Mouse (Mus musculus) hindbrain, embryonic 14.5 days (tissue): ENCODE measurements around the gene Fstl4. TPM values are rescaled to one million over a fixed set of nuclear protein-coding genes. Genes with fewer than 3 reads are reported as not detected.

Experiments used
- ATAC-seq: fragments of 200-750 bp; cut with Nextera tagmentation; 2 replicates; pipeline ENCODE4 v1.8.0; 2017; ENCODE audit warnings: moderate number of reproducible peaks, mild to moderate bottlenecking, moderate TSS enrichment, moderate library complexity; ENCODE audit not compliant: low FRiP score
- DNase-seq: peaks from one replicate; pipeline ENCODE4 v3.0.0-alpha.2; 2015; ENCODE audit warnings: low spot score
- H3K27ac ChIP-seq: fragments of 300-500 bp; sonication (generic); 2 replicates; pipeline ENCODE4 v1.5.1; 2014; ENCODE audit warnings: mild to moderate bottlenecking, moderate library complexity
- H3K27me3 ChIP-seq: fragments of 300-500 bp; sonication (generic); 2 replicates; pipeline ENCODE4 v1.6.1; 2014; ENCODE audit warnings: mild to moderate bottlenecking, low read length, mixed read lengths; ENCODE audit not compliant: control insufficient read depth, insufficient read depth
- H3K36me3 ChIP-seq: fragments of 300-500 bp; sonication (generic); replicated peaks from 2 replicates; pipeline ENCODE4 v1.6.1; 2014; ENCODE audit not compliant: control insufficient read depth, insufficient read depth
- H3K4me1 ChIP-seq: fragments of 300-500 bp; sonication (generic); replicated peaks from 2 replicates; pipeline ENCODE4 v1.6.1; 2014; ENCODE audit warnings: antibody characterized with exemption, low read length, mixed read lengths; ENCODE audit not compliant: control insufficient read depth, insufficient read depth
- H3K4me2 ChIP-seq: fragments of 300-500 bp; sonication (generic); replicated peaks from 2 replicates; pipeline ENCODE4 v1.6.1; 2014; ENCODE audit warnings: mild to moderate bottlenecking, moderate library complexity
- H3K4me3 ChIP-seq: fragments of 300-500 bp; sonication (generic); replicated peaks from 2 replicates; pipeline ENCODE4 v1.5.1; 2014; ENCODE audit warnings: mild to moderate bottlenecking, low read length
- H3K9ac ChIP-seq: fragments of 300-500 bp; sonication (generic); 2 replicates; pipeline ENCODE4 v1.6.1; 2014
- H3K9me3 ChIP-seq: fragments of 300-500 bp; sonication (generic); 2 replicates; pipeline ENCODE4 v1.6.1; 2016; ENCODE audit warnings: low read length; ENCODE audit not compliant: control insufficient read depth
- WGBS: fragments of 180-500 bp; shearing (Covaris S2); extraction: QIAGEN DNeasy Blood & Tissue Kit; methylation state at CpG from one replicate; pipeline ENCODE4 v1.1.7; 2014; 5-methylcytosine and 5-hydroxymethylcytosine counted together
- polyA plus RNA-seq: library from polyadenylated mRNA; unstranded; fragments of >200 nt; fragmentation: Nextera tagmentation; extraction: Ambion mirVana; gene quantifications from 2 replicates; pipeline ENCODE4 v1.2.1, GENCODE M21; 2014

Fstl4 gene
- polyA plus RNA-seq, 1 experiment from 2014 or later, result 10.5 TPM

DNA sequence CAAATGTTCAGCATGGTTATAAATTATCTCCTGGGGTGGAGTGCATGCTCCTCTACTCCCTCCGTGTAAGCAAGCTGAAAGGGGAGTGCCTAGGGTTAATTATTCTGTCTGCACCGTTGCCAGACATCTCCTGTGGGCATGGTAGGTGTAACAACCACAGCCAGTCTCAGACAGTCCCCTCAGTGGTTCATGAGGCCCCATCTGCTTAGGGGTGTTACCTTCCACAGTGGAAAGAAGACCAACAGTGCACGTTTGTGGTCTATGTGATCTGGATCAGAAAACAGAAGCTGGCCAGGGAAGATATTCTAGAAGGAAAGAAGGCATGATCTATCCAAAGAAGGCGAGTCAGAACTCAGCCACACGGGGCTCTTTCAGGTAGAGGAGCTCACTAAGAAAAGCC, 289.7 kb downstream of the Fstl4 start:
- WGBS, result 50% methylated on average over 5 of the region's 5 CpGs
- Histone ChIP-seq H3K4me3 (no peak overlapping the region), H3K9ac (no peak overlapping the region), H3K4me2 (no peak overlapping the region), H3K4me1 (peaks cover 3% of the 10 kb centered on the region; the same call in 1 of the 2 replicates), H3K9me3 (no peaks in the 10 kb centered on the region), H3K27me3 (no peaks in the 10 kb centered on the region), H3K27ac (no peak overlapping the region), H3K36me3 (no peaks in the 10 kb centered on the region)
- no peak for ATAC-seq
- no peak for DNase-seq

DNA sequence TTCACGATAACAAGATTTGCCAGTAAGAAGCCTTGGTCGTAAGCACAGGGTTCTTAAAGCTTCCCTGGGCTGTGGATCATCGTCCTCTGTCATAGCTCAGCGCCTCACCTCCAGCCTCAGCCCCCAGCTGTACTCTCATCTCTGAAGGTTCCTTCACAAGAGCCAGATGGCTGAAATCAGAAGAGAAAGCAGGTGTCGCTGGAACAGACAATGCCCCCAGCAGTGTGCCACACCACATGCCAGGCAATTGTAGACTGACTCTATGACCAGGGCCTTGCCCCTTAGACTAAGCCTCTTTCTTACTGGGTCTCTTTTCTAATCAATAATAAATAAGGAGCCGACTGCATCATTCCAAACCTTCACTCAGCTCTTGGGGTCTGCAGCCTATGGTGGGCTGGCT, 291.5 kb downstream of the Fstl4 start:
- Histone ChIP-seq H3K4me3 (no peak overlapping the region), H3K9me3 (no peaks in the 10 kb centered on the region), H3K27me3 (no peaks in the 10 kb centered on the region), H3K27ac (no peak overlapping the region), H3K9ac (no peak overlapping the region), H3K4me2 (no peak overlapping the region), H3K36me3 (no peaks in the 10 kb centered on the region), H3K4me1 (0 out of 2 replicates have a peak, but pooled peaks cover 3% of the 10 kb centered on the region)
- ATAC-seq (no peak), DNase-seq (no peak)
- WGBS, result 83% methylated on average over 6 of the region's 6 CpGs

- 67% methylated on average over 6 of the region's 6 CpGs for WGBS
Observed at GRCm38 (mm10) chr11:53056781-53057180, 292.3 kb downstream of the Fstl4 start.

DNA sequence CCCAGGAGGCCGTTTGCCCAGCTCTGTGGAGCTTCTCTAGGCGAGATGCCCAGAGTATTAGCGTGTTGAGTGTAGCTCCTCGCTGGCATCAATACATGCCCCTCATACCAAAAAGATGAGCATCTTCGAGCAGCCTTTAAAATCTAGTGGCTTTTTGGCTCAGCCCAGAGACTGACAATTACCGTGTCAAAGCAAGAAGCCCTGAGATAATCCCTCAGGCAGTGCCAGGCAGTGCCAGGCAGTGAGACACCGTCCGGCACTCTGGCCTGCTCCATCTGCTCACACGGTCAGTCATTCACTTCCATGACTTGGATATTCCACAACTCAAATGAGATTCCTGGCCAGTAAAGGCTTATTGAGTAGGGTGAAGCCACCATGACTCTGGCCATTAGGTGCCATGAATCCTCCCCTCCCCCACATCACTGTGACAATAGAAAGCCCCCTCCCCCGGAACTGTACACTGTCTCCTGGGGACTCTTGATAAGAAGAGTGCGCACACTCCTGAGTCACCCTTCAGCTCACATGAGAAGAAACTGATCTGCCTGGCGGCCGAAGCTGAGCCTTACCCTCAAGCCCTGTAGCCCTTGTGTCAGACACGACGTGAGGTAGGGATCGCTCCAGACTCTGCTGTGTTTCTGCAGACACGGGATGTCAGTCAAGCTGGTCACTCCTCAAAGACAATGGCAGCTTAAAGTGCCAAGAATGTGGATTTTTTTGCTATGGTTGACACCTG, 293.6 kb downstream of the Fstl4 start:
- no peaks in the 10 kb centered on the region for H3K9me3 ChIP-seq
- WGBS, result 69% methylated on average over 17 of the region's 17 CpGs
- no peak overlapping the region for H3K4me3 ChIP-seq
- H3K4me1 ChIP-seq, result no peaks in the 10 kb centered on the region
- H3K36me3 ChIP-seq, result no peaks in the 10 kb centered on the region
- H3K9ac ChIP-seq, result no peak overlapping the region
- H3K27ac ChIP-seq, result no peak overlapping the region
- H3K27me3 ChIP-seq, result no peaks in the 10 kb centered on the region
- no peak overlapping the region for H3K4me2 ChIP-seq
- no peak for DNase-seq
- ATAC-seq, result no peak

More at GRCm38 (mm10) chr11:53056781-53057180, 292.3 kb downstream of the Fstl4 start:
- Histone ChIP-seq H3K9me3 (no peaks in the 10 kb centered on the region), H3K4me3 (no peak overlapping the region), H3K27me3 (no peaks in the 10 kb centered on the region), H3K4me1 (no peaks in the 10 kb centered on the region), H3K27ac (no peak overlapping the region), H3K9ac (no peak overlapping the region), H3K4me2 (no peak overlapping the region), H3K36me3 (no peaks in the 10 kb centered on the region)
- DNase-seq, result no peak
- ATAC-seq, result no peak

GRCm38 (mm10) chr11:53058557-53058956, 294.1 kb downstream of the Fstl4 start:
- Histone ChIP-seq H3K4me2 (no peak overlapping the region), H3K36me3 (no peaks in the 10 kb centered on the region), H3K27ac (no peak overlapping the region), H3K27me3 (no peaks in the 10 kb centered on the region), H3K9ac (no peak overlapping the region), H3K4me3 (no peak overlapping the region), H3K9me3 (no peaks in the 10 kb centered on the region), H3K4me1 (no peaks in the 10 kb centered on the region)
- DNase-seq, result no peak
- ATAC-seq, result no peak
- WGBS, result 43% methylated on average over 7 of the region's 7 CpGs

DNA sequence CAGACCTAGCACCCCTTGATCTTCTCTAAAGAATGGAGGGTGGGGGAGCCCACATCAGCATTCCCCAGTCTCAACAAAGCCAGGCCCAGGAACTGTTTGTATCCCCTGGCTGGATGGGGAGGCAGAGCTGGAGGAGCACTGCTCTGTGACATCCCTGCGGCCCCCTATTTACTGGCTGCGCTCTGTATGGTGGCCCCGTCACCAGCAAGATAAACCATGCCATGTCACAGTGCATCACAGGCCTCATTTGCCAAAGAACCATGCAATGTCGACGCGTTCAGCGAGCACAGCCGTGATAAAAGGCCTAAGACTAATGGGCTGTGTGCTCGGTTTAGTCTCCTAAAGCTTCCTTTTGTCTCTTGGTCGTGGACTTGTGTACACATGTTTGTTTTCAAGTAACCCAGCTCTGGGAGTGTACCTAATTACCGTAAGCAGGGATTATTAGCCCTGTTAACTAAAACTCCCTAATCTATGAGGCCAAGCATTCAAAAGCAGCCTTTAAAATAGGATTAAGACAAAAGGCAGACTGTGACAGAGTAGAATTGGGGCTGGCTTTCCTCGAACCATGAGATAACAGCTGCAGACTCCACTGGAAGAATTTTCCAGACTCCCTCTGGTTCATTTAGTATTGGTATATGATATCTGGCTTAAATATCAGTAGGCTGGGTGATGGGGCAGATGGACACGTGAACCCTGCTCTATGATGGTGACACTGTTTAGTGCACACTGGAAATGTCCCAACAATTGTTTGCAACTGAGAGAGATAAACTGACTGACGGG, 303.5 kb downstream of the Fstl4 start:
- Histone ChIP-seq H3K9ac (no peak overlapping the region), H3K36me3 (no peaks in the 10 kb centered on the region), H3K27ac (no peak overlapping the region), H3K27me3 (no peaks in the 10 kb centered on the region), H3K9me3 (no peaks in the 10 kb centered on the region), H3K4me2 (no peak overlapping the region), H3K4me1 (0 out of 2 replicates have a peak, but pooled peaks cover 12% of the 10 kb centered on the region), H3K4me3 (no peak overlapping the region)
- DNase-seq (peak; percentile 40), ATAC-seq (no peak)
- 26% methylated on average over 14 of the region's 14 CpGs for WGBS

DNA sequence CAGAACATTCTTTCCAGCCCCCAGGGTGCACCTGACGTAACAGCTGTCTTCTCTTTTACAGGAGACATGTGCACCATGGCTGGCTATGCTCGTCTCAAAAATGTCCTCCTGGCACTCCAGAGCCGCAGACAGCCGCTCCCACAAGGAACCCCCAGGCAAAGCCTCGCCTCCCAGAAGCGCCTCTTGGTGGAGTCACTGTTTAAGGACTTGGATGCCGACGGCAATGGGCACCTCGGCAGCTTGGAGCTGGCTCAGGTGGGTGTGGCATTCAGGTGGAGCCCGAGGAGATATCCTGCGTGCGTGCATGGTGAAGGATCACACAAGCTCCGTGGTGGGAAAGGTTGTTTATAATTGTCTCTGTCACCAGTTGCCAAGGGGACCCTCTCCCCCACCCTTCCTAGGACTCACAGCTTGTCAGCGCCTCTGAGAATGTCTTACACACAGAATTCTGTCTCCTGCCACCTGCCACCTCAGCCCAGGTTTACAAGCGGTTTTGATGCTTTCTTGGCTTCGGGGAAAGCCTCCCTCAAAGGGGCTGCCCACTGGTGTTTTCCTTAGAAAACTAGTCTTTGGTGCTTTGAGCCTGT, 304.1 kb downstream of the Fstl4 start:
- no peak overlapping the region for H3K4me2 ChIP-seq
- ATAC-seq (no peak), DNase-seq (no peak)
- no peaks in the 10 kb centered on the region for H3K36me3 ChIP-seq
- no peak overlapping the region for H3K4me3 ChIP-seq
- no peak overlapping the region for H3K27ac ChIP-seq
- H3K9me3 ChIP-seq, result no peaks in the 10 kb centered on the region
- H3K27me3 ChIP-seq, result no peaks in the 10 kb centered on the region
- H3K4me1 ChIP-seq, result 0 out of 2 replicates have a peak, but pooled peaks cover 12% of the 10 kb centered on the region
- H3K9ac ChIP-seq, result no peak overlapping the region
- WGBS, result 54% methylated on average over 16 of the region's 16 CpGs

DNA sequence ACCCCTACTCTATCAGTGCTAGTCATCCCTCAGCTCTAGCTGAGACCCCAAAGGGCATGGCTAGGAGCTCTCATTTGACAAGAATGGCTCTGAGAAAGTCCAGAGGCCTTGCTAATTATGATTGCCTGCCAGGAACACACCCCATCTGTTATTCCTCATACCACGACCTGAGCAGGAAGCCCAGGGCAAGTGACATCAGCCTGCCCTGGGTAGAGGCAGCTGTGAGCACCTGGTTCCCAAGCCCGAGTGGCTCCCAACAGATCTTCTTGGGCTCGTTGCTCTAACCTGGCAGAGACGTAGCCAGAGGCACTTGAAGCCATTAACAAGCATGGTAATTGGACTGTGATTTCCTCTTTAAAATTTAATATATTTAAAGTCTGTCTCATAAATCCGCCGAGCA, 305.3 kb downstream of the Fstl4 start:
- Histone ChIP-seq H3K36me3 (no peaks in the 10 kb centered on the region), H3K27ac (no peak overlapping the region), H3K4me1 (0 out of 2 replicates have a peak, but pooled peaks cover 12% of the 10 kb centered on the region)

DNA sequence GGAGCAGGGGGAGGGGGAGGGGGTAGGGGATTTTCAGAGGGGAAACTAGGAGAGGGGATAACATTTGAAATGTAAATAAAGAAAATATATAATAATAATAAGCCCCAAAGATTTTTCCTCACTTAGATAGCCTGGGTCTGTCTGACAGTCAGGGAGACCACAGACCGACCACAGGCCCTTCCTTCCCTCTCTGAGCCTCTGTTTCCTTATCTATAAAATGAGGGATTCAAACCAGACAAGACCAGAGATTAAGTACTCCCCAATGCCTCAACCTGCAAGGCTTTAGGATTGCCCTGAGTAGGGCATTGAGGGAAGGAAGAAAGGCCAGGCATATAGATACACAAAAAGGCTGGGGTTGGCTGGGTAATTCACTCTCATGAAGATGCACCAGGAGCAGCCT, 307.2 kb downstream of the Fstl4 start:
- Histone ChIP-seq H3K9me3 (no peaks in the 10 kb centered on the region), H3K9ac (no peak overlapping the region), H3K4me3 (no peak overlapping the region), H3K27ac (no peak overlapping the region), H3K4me2 (no peak overlapping the region), H3K27me3 (no peaks in the 10 kb centered on the region), H3K36me3 (no peaks in the 10 kb centered on the region), H3K4me1 (0 out of 2 replicates have a peak, but pooled peaks cover 12% of the 10 kb centered on the region)
- ATAC-seq (no peak), DNase-seq (no peak)
- WGBS, result 83% methylated on average over 1 of the region's 1 CpGs

More for the DNA sequence above, 305.3 kb downstream of the Fstl4 start:
- no peaks in the 10 kb centered on the region for H3K9me3 ChIP-seq
- no peak overlapping the region for H3K4me2 ChIP-seq
- 55% methylated on average over 6 of the region's 6 CpGs for WGBS
- ATAC-seq (no peak), DNase-seq (no peak)
- no peaks in the 10 kb centered on the region for H3K27me3 ChIP-seq
- no peak overlapping the region for H3K9ac ChIP-seq
- no peak overlapping the region for H3K4me3 ChIP-seq
